Comparison of ENCODE assay signal across 34 mouse cellular contexts in the genomic region with DNA sequence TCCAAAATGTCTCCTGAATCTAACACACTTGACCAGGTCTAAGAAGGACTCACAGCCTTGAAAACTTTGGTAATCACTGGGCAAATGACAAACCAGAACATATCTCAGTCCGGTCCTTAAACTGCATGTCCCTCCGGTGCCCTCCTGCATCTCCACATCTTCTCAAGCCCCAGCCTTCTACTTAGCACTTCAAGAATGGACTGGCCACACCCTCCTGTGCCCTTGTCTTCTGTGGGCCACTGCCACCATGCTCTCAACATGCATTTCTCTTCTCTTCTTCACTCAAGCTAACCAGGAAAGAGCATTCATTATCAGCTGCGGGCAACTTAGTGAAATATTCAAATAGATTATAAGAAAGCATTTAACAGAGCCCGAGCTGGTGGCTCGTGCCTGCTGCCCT.
"Had no signal": no experiment of that assay in that cellular context is flagged by ENCODE, and none has a peak within 500 bp of the region (broad histone marks: within the 10 kb centered on the region; RNA-seq: fewer than 3 reads in every experiment).

No protein-coding gene starts in this region.

- H3K36me3 ChIP-seq: heart, embryonic 13.5 days; heart, embryonic 15.5 days; hindbrain, embryonic 10.5 days; hindbrain, embryonic 12.5 days; hindbrain, embryonic 13.5 days; hindbrain, embryonic 15.5 days; intestine, embryonic 15.5 days; kidney, embryonic 15.5 days had no signal

- H3K9me3 ChIP-seq: heart, embryonic 13.5 days; heart, embryonic 15.5 days; hindbrain, embryonic 10.5 days; hindbrain, embryonic 12.5 days; hindbrain, embryonic 13.5 days; hindbrain, embryonic 15.5 days; intestine, embryonic 15.5 days; kidney, embryonic 15.5 days had no signal

- H3K27me3 ChIP-seq: heart, embryonic 13.5 days; heart, embryonic 15.5 days; hindbrain, embryonic 12.5 days; hindbrain, embryonic 13.5 days; hindbrain, embryonic 15.5 days; intestine, embryonic 15.5 days; kidney, embryonic 15.5 days had no signal

- DNase-seq: heart, adult 2 months; heart, postnatal 10 days; heart, postnatal 14 days; heart, postnatal 36 days; heart, postnatal 4 days; kidney, adult 11 months; kidney, adult 18-20 months; kidney, adult 2 months; kidney, adult 8-10 months; kidney, adult 9 months; kidney, postnatal 10 days; kidney, postnatal 14 days; kidney, postnatal 25 days; kidney, postnatal 36 days; kidney, postnatal 4 days; layer of hippocampus, adult 9-11 months; layer of hippocampus, postnatal 36 days had no signal

- H3K4me3 ChIP-seq: heart, adult 2 months; heart, embryonic 13.5 days; heart, embryonic 15.5 days; hindbrain, embryonic 10.5 days; hindbrain, embryonic 12.5 days; hindbrain, embryonic 13.5 days; hindbrain, embryonic 15.5 days; intestine, embryonic 15.5 days; kidney, embryonic 15.5 days; layer of hippocampus, adult 2 months had no signal

- H3K4me1 ChIP-seq: intestine, embryonic 15.5 days had no signal

- H3K4me2 ChIP-seq: heart, embryonic 11.5 days; heart, embryonic 13.5 days; heart, embryonic 15.5 days; hindbrain, embryonic 12.5 days; hindbrain, embryonic 13.5 days; hindbrain, embryonic 14.5 days; hindbrain, embryonic 15.5 days; intestine, embryonic 15.5 days; kidney, embryonic 15.5 days had no signal

- H3K9ac ChIP-seq: heart, embryonic 13.5 days; heart, embryonic 15.5 days; hindbrain, embryonic 12.5 days; hindbrain, embryonic 13.5 days; hindbrain, embryonic 14.5 days; hindbrain, embryonic 15.5 days; intestine, embryonic 15.5 days; kidney, embryonic 15.5 days had no signal

- H3K27ac ChIP-seq: heart, adult 2 months; heart, embryonic 13.5 days; heart, embryonic 15.5 days; hindbrain, embryonic 10.5 days; hindbrain, embryonic 12.5 days; hindbrain, embryonic 13.5 days; hindbrain, embryonic 14.5 days; hindbrain, embryonic 15.5 days; hindbrain, postnatal 0 days; intestine, embryonic 15.5 days; kidney, embryonic 15.5 days; kidney, postnatal 0 days; layer of hippocampus, adult 2 months had no signal

- ATAC-seq: hindbrain, embryonic 16.5 days; hindbrain, postnatal 0 days; inflammation-experienced regulatory T-cells, adult 6 months; intestine, embryonic 15.5 days; intestine, embryonic 16.5 days; intestine, postnatal 0 days had no signal
